Mouse (Mus musculus): ENCODE measurements around the gene Trappc3. TPM values are rescaled to one million over a fixed set of nuclear protein-coding genes. Genes with fewer than 3 reads are reported as not detected.
"Not testable (repeated sequence)": the region's sequence is repeated elsewhere in the genome, so short reads cannot be mapped to it uniquely, and the experiment has no call there.

The Trappc3 gene
- 10 to 100 TPM; 88.7 to 96.5 TPM for total RNA-seq (2021)
- long read RNA-seq, experiment 1, transcript Trappc3-201 (5 exons, 1,336 nt): major isoform, 103 of 115 reads
- long read RNA-seq, experiment 1, partial matches to known transcripts: 6 of 115 reads
- long read RNA-seq, experiment 1, other reads (novel, unspliced or antisense): 6 of 115 reads
- long read RNA-seq, experiment 2, transcript Trappc3-201 (5 exons, 1,336 nt): major isoform, 21 of 28 reads
- long read RNA-seq, experiment 2, partial matches to known transcripts: 1 of 28 reads
- long read RNA-seq, experiment 2, other reads (novel, unspliced or antisense): 6 of 28 reads

DNA sequence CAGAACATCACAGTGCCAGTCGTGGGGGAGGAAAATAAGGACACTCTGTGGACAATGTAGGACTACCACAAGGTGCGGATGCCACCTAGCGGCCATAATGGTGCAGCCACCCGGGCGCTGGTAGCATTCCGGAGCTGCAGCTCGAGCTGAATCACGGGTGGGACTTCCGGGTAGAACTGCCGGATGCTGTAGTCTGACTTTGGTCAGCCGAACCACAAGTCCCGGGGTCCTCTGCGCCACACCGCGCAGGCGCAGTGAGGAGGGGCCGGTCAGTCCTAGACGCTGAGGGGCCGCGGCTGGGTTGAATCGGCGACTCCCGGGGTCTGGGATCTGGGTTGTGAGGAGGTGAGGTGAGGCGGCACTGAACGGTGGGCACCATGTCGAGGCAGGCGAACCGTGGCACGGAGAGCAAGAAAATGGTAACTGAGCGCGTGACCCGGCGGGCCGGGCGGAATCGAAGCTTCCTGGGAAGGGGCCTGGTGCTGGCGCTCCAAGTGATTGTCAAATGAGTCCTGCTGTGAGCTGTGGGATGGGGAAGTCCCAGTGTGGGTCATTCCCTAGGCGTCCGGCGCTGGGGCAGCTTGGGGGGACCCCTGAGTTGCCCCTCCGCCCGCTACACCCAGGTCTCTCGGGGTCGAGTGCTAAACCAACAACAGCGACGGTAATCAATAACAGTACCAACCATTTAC lies at the start of gene Trappc3:
Gene Trappc3 (plus strand): TSS at position 207 of the 689 bp plus-strand sequence.
- DNase-seq: peak; percentile 100

- DNase-seq: peak; percentile 67 to 75
Measured at GRCm38 (mm10) chr4:126217771-126218170, 44.4 kb upstream of the Trappc3 start.

DNA sequence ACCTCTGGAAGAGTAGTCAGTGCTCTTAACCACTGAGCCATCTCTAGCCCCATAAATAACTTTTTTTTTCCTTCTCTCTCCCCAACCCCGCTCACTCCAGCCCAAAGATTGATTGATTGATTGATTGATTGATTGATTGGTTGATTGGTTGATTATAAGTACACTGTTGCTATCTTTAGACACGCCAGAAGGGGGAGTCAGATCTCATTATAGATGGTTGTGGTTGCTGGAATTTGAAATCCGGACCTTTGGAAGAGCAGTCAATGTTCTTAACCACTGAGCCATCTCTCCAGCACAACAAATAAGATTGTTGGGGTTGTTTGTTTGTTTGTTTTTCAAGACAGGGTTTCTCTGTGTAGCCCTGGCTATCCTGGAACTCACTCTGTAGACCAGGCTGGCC lies 42.6 kb upstream of the Trappc3 start:
- DNase-seq: not testable (repeated sequence)

DNA sequence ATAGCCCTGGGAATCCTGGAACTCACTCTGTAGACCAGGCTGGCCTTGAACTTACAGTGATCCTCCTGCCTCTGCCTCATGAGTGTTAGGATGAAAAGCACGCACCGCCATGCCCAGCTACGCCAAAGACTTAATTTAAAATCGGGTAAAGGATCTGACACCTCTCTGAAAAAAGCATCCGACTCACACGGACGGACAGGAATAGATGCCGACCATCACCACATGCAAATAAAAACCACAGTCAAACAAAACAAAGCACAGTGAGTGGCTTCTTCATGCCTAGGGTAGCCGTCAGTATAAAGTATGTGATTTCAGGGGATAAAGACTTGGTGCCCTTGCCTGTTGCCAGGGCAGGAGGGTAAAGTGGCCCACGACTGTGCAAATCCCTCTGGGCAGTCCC lies 42.1 kb upstream of the Trappc3 start:
- DNase-seq: no peak

DNA sequence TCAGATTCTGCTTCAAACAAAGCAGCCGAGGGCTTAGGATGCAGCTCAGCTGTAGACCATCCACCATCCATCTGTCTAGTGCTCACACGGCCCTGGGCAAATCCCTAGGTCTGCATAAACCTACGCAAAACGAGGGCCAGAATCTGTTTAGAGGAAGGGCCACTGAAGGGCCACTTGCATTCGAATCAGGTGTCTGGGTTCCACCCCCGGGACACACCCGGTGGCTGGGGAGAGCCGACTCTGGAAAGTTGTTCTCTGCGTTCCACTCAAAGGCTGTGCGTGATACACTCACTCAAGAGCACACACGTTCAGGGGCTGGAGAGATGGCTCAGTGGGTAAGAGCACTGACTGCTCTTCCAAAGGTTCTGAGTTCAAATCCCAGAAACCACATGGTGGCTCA lies 39.5 kb upstream of the Trappc3 start:
- no peak for DNase-seq

DNA sequence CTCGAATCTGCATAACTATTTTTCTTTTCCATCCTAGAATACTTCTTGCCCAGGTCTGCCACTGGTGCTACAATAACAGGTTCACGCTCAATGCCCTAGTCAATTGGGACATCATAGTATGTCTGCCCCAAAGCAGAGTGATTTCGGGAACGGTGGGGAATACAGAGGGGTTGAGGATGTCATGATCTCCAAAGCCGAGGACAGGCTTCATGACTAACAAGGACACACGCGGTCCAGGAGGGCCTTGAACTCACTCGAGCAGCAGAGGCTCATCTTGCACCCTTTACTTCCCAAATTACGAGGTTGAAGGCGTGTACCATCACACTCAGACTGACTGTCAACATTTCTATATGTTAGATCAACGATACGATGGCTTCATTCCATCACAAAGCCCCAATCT lies 35.5 kb upstream of the Trappc3 start:
- DNase-seq: peak; percentile 52 to 53

- DNase-seq: peak; percentile 93 to 95
Measured at GRCm38 (mm10) chr4:126227077-126227761, 34.9 kb upstream of the Trappc3 start.

DNA sequence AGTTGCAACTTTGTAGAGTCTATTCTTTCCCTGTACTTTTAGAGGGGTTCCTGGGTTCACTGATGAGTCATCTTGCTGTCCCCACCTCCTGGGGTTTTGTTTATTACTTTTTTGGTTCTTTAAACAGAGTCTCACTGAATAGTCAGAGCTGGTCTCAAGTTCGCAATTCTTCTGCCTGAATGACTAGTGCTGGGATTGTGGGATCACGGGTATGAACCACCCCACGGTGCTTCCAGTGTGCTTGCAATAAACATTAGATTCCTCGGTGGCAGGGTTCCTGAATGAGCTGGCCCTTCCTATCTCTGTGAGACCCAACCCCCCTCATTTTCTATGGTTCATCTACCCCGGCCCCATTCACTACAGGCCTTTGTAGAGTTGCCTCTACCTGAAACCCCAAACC lies 34.0 kb upstream of the Trappc3 start:
- no peak for DNase-seq

GRCm38 (mm10) chr4:126229900-126230299 lies 32.2 kb upstream of the Trappc3 start:
- DNase-seq: no peak

DNA sequence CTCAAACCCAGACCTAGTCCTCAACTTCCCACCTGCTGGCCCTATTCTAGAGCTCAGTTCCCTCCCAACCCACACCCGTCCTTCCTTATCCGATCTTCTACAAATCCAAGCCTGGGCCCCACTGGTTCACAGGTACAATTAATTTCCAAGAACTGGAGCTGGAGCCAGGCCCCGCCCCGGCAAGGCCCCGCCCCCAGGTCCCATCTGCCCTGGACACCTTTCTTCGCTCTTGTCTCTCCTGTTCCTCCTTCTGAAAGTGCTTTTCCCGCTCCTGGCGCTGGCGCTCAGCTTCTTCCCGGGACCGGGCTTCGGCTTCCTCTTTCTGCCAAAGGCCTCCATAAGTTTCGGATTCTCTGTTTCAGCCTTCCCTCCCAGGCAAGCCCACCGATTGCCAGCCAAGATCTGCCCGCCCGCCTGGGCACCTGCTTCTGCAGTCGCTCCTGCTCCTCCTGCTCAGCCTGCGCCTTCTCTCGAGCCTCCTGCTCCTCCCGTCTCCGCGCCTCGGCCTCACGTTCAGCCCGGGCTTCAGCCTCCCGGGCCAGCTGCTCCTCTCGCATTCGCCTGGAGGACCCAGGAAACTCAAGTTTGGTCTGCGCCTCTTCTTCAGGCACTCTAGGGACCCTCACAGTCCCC lies 28.3 kb upstream of the Trappc3 start:
- no peak for DNase-seq

DNA sequence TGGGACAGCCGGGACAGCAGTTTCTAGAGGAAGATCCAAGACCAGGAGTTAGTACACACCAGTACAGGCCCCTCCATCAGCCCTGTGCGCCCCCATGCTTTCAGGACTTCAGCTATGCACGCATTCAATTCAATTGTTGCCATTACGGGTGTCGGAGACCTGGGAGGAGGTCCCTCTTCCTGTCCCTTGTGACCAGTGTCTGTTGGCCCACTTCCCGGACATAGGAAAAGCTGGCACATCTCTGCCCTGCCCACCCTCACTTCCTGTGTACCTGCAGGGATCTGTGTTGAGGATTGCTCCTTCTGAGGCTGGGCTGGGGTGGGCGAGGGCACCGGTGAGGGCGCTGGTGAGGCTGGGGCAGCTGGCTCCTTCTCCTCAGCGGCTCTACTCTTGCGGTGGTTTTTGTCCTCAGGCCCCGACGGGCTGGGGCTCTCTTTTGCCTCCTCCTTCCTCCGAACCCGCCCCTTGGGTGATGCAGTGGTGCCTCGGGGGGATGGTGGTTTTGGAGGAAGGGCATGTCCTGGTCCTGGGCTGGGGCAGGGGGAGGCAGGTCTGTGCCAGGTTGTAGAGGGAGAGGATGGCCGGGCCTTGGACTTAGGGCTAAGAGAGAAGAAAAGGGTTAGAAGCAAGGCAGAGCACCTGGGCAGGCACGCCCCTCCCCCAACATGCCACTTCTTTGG lies 27.5 kb upstream of the Trappc3 start:
- no peak for DNase-seq

GRCm38 (mm10) chr4:126235191-126235590 lies 26.9 kb upstream of the Trappc3 start:
- no peak for DNase-seq

DNA sequence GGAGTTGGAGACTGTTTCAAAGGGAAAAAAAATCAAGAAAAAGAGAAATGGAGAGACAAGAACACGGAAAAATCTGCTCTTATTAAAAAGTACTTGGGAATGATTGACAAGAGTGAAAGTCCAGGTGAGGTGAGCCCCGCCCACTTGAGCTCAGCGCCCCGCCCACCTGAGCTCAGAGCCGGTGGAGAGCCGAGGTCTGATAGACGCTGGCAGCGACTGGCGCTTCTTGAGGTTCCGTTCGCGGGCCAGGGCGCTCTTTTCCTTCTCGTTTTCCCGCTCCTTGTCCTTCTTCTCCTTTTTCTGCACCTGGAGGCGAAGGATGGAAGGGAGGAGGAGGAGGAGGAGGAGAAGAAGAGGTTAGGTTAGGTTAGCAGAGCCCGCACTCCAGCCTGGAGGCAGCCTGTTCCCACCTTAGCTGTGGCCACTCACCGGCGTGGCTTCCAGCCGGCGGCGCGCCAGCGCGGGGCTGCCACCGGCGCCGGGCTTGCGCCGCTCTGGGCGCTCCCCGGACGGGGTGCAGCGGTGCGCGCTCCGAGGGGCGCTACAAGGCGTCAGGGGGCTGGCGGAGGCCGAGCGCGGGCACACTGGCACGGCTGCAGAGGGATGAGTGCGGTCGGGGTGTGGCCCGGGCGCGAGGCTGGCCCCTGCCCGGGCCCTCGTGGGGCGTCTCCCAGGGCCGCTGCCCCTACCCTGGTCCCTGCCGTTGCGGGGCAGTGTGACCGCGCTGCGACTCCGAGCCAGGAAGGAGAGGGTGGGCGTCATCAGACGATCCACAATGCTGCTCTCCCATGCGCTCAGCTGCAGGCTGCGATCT lies 25.5 kb upstream of the Trappc3 start:
- DNase-seq: no peak

DNA sequence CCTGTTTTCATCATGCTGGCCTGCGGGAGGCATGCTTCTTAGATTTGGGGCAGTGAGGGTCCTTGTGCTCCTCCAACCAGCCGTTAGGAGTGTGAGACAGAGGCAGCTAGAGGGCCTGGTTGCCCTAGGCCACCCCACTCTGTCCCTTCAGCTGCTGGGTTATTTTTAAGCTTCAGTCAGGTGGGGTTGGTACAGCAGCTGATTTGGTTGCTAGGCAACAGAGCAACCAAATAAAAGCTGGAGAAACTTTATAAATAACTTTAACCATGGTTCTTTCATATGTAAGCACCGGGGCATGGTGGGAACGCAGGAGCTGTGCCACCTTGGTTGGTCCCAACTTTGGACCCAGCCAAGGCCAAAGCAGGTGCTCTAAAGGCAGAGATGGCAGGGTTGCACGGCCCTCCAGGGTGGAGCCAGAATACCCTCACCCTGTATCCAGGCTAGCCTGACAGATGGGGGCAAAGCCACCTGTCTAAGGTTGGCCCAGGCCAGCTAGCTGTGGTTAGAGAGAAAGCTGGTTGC lies 24.3 kb upstream of the Trappc3 start:
- no peak for DNase-seq

- DNase-seq: no peak
Measured at GRCm38 (mm10) chr4:126239862-126240475, 22.2 kb upstream of the Trappc3 start.

- DNase-seq: no peak
Measured at GRCm38 (mm10) chr4:126241956-126242355, 20.2 kb upstream of the Trappc3 start.

GRCm38 (mm10) chr4:126242510-126242909 lies 19.6 kb upstream of the Trappc3 start:
- no peak for DNase-seq

DNA sequence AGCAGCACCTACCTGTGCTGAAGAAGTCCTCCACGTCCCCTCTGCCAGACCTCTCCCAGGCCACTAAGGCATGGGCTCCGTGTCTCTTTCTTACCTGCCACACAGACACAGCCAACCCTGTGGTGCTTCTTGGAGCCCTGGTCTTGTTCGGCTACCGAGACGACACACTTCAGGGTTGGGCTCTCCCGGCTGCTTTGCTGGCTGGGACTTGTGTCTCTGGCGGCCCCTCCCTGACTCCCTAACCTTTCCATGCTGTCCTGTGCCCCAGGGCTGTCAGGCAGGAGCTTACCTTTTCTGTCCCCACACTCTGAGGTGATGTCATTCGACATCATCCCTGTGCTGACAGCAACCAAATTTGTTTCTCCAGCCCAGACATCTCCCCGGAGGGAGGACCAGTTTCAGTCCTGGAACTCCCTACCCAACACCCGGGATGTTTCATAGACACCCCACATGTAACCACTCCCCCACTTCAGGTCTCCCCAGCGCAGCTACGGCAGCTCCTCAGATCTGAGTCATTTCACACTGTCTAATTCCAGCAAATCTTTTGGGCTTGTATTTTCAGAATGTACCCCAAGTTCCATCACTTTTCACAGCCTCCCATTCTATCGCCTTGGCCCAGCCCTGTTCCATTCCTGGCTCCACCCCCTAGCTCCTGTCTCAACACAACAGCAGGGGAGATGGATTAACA lies 15.8 kb upstream of the Trappc3 start:
- DNase-seq: no peak

DNA sequence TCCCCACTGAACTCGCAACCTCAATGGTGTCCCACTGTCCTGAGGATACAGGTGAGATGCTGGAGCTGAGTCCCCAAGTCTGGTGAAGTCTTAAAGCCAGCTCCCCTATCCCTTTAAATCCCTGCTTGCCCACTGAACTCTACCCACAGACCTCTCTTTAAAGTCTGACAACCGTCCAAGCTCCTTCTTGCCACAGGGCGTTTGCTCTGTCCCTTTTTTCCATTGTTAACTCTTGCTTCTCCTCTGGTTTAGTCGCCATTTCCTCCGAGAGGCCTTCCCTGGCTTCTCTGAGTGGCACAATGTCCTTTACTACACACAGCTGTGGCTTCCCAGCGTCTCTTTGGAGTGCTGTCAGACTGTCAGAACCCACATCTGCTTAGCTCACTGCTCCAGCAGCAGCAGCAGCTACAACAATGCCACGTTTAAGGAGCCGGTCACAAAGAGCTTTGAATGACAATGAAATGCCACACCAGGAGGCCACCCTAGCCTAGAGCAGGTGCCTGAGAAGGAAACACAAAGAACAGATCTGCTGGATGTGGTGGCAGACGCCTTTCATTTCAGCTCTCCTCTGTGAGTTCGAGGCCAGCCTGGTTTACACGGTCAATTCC lies 13.8 kb upstream of the Trappc3 start:
- DNase-seq: no peak

All from adrenal gland, postnatal 36 days (tissue).